Mouse (Mus musculus) intestine, embryonic 16.5 days (tissue): Measurements from ENCODE around the gene Sh3bp4. TPM values are rescaled to one million over a fixed set of nuclear protein-coding genes. Genes with fewer than 3 reads are reported as not detected.

ENCODE experiments used
- ATAC-seq: fragments of 200-750 bp; cut with Nextera tagmentation; 2 replicates; pipeline ENCODE4 v1.8.0; 2017; ENCODE audit warnings: moderate TSS enrichment, moderate library complexity
- H3K27ac ChIP-seq: fragments of 300-500 bp; sonication (generic); 2 replicates; pipeline ENCODE4 v1.5.1; 2014; ENCODE audit warnings: mild to moderate bottlenecking, low read length
- H3K27me3 ChIP-seq: fragments of 300-500 bp; sonication (generic); replicated peaks from 2 replicates; pipeline ENCODE4 v1.6.1; 2014; ENCODE audit warnings: low read length, control low read depth, mixed read lengths; ENCODE audit not compliant: control insufficient read depth, insufficient read depth
- H3K36me3 ChIP-seq: fragments of 300-500 bp; sonication (generic); 2 replicates; pipeline ENCODE4 v1.6.1; 2014; ENCODE audit warnings: low read length, control low read depth; ENCODE audit not compliant: control insufficient read depth, insufficient read depth
- H3K4me1 ChIP-seq: fragments of 300-500 bp; sonication (generic); 2 replicates; pipeline ENCODE4 v1.6.1; 2014; ENCODE audit warnings: low read length, control low read depth, mixed read lengths; ENCODE audit not compliant: control insufficient read depth, insufficient read depth
- H3K4me2 ChIP-seq: fragments of 300-500 bp; sonication (generic); 2 replicates; pipeline ENCODE4 v1.6.1; 2014; ENCODE audit warnings: low read depth, low read length, control low read depth
- H3K4me3 ChIP-seq: fragments of 300-500 bp; sonication (generic); 2 replicates; pipeline ENCODE4 v1.5.1; 2014; ENCODE audit warnings: mild to moderate bottlenecking, low read length
- H3K9ac ChIP-seq: fragments of 300-500 bp; sonication (generic); 2 replicates; pipeline ENCODE4 v1.6.1; 2014; ENCODE audit warnings: low read depth, low read length
- H3K9me3 ChIP-seq: fragments of 300-500 bp; sonication (generic); 2 replicates; pipeline ENCODE4 v1.6.1; 2016; ENCODE audit warnings: low read length, control low read depth; ENCODE audit not compliant: control insufficient read depth
- WGBS: fragments of 180-500 bp; shearing (Covaris S2); extraction: QIAGEN DNeasy Blood & Tissue Kit; methylation state at CpG from one replicate; pipeline ENCODE4 v1.1.7; 2014; 5-methylcytosine and 5-hydroxymethylcytosine counted together
- polyA plus RNA-seq: library from polyadenylated mRNA; unstranded; fragments of >200 nt; fragmentation: Nextera tagmentation; extraction: Ambion mirVana; gene quantifications from 2 replicates; pipeline ENCODE4 v1.2.1, GENCODE M21; 2015

Gene Sh3bp4
- polyA plus RNA-seq, 1 experiment from 2014 or later = 13.5 TPM

DNA sequence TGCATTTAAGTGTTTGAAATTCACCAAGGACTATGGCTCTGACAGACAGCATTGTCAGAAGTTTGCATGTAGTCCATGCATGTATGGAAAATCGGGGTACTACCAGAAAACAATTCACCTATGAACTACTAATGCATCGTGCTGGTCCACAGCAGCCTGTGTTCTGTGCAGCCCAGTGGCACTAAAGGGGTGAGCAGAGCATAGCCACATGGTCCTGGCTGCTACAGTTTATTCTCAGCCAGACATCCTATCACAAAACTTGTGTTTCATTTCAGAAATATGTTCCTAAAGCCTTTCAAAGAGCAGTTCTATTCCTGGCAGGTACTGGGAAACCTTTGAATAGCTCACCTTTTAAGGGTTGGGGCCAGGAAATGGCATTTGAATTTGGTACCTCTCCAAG lies 8.0 kb downstream of the Sh3bp4 start:
- H3K4me2 ChIP-seq = no peak overlapping the region
- WGBS = 76% methylated on average over 2 of the region's 2 CpGs
- no peaks in the 10 kb centered on the region for H3K27me3 ChIP-seq
- peaks cover 39% of the 10 kb centered on the region for H3K4me1 ChIP-seq
- H3K4me3 ChIP-seq = no peak overlapping the region
- no peak overlapping the region for H3K9ac ChIP-seq
- H3K27ac ChIP-seq = no peak overlapping the region
- no peaks in the 10 kb centered on the region for H3K36me3 ChIP-seq
- H3K9me3 ChIP-seq = no peaks in the 10 kb centered on the region
- no peak for ATAC-seq

DNA sequence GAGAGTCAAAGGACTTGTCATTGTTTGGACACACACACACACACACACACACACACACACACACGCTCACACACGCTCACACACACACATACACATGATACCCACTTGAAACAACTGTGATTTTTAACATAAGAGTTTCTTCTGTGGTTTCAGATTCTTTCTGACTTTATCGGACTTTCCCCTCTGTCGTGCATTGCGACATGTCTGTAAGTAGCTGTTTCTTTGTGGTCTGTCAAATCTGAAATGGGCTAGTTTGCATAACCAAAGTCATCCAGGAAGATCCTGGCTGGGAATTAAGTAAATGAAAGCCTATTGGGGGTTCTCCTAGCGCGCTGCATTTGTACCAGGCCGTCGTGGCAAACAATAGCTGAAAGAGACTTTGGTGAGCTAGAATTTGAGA lies 8.5 kb downstream of the Sh3bp4 start:
- no peak overlapping the region for H3K4me3 ChIP-seq
- H3K4me2 ChIP-seq = no peak overlapping the region
- no peaks in the 10 kb centered on the region for H3K9me3 ChIP-seq
- H3K9ac ChIP-seq = no peak overlapping the region
- H3K36me3 ChIP-seq = no peaks in the 10 kb centered on the region
- peaks cover 39% of the 10 kb centered on the region for H3K4me1 ChIP-seq
- H3K27ac ChIP-seq = no peak overlapping the region
- WGBS = 55% methylated on average over 9 of the region's 9 CpGs
- no peaks in the 10 kb centered on the region for H3K27me3 ChIP-seq
- ATAC-seq = 0 out of 2 replicates have a peak, but pooled peaks have one; percentile 14

DNA sequence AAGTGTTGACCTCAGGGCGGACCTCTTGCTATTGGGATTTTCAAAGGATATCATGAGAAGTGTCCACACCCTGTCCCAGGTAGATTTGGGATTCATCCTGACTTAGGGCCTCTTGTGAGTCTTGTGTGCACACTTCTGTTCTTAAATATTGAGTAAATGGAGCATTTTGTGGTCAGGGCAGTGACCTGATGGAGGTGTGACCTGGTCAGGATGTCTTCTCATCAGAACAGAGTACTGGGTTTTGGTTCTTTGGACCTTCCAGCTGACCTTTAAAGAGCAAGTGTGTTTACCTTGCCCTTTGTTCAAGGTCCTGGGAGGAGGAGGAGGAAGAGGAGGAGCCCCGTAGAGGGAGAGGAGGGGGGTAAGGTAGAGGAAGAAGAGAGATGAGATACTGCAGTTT lies 9.0 kb downstream of the Sh3bp4 start:
- ATAC-seq = no peak
- Histone ChIP-seq H3K27ac (no peak overlapping the region), H3K9ac (no peak overlapping the region), H3K4me2 (no peak overlapping the region), H3K27me3 (no peaks in the 10 kb centered on the region), H3K36me3 (no peaks in the 10 kb centered on the region), H3K4me3 (no peak overlapping the region), H3K4me1 (peaks cover 39% of the 10 kb centered on the region), H3K9me3 (no peaks in the 10 kb centered on the region)
- WGBS = 57% methylated on average over 2 of the region's 2 CpGs

DNA sequence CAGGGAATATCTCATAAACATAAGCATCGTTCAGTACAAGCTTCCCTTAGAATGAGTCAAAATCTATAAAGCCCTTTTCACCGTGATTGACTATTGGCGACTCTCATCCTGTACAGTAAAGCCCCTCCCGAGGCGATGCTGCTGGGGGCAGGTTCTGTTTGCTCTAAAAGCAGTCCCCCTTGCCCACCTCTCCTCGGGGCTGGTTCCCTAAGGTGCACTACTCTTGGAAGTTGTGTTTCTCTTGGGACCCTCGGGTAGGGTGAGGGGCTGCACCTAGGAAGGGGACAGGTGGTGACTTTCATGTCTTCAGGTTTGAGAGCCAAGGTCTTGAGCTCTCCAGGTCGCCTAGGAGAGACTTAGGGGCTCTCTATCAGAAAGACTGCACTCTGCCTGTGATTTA lies 10.2 kb downstream of the Sh3bp4 start:
- H3K27ac ChIP-seq = no peak overlapping the region
- 71% methylated on average over 8 of the region's 8 CpGs for WGBS
- no peak for ATAC-seq
- H3K4me3 ChIP-seq = no peak overlapping the region
- H3K4me2 ChIP-seq = no peak overlapping the region
- H3K4me1 ChIP-seq = peaks cover 33% of the 10 kb centered on the region
- H3K27me3 ChIP-seq = no peaks in the 10 kb centered on the region
- H3K36me3 ChIP-seq = no peaks in the 10 kb centered on the region
- no peak overlapping the region for H3K9ac ChIP-seq
- H3K9me3 ChIP-seq = no peaks in the 10 kb centered on the region

DNA sequence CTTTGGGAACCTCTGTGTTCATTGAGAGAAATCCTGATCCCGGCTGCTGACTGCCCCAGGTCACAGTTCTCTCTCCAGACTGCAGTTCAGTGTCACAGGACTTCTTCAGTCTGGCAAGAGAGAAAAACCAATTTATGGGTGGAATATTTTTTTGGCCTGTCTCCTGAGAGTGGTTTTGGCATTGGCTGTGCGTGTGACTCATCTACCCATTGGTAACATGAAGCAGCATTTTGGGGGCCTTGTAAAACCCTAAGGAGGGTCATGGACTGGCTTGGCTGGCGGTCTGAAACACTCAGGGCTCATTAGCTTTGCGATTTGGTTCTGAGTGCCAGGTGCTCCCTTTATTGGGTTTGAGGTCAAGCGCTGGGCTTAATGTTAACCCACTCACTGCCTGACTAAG lies 10.6 kb downstream of the Sh3bp4 start:
- 67% methylated on average over 5 of the region's 5 CpGs for WGBS
- H3K4me1 ChIP-seq = peaks cover 31% of the 10 kb centered on the region
- no peaks in the 10 kb centered on the region for H3K9me3 ChIP-seq
- H3K27me3 ChIP-seq = no peaks in the 10 kb centered on the region
- no peak overlapping the region for H3K4me2 ChIP-seq
- no peak overlapping the region for H3K4me3 ChIP-seq
- H3K36me3 ChIP-seq = no peaks in the 10 kb centered on the region
- no peak overlapping the region for H3K9ac ChIP-seq
- no peak for ATAC-seq
- no peak overlapping the region for H3K27ac ChIP-seq

DNA sequence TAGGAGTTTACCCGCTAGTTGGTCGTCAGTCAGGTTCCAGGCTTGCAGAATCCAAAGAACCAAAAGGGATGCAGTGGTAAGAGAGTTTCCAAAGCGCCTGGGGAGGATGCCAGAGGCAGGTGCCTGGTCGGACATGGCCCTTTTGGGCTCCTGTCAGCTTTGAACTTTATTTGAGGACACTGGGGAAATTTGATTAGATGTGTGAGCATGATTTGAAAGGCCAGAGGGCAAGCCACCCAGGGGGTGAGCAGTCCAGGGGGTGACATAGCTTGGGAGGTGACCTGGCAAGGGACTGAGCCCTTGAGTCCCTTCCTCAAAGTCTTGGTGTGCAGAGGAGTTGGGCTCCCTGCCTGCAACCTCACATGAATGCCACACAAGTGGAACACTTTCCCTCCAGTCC lies 11.2 kb downstream of the Sh3bp4 start:
- no peaks in the 10 kb centered on the region for H3K36me3 ChIP-seq
- no peak overlapping the region for H3K27ac ChIP-seq
- no peak overlapping the region for H3K9ac ChIP-seq
- H3K4me1 ChIP-seq = peaks cover 25% of the 10 kb centered on the region
- ATAC-seq = no peak
- no peak overlapping the region for H3K4me3 ChIP-seq
- H3K9me3 ChIP-seq = no peaks in the 10 kb centered on the region
- no peak overlapping the region for H3K4me2 ChIP-seq
- WGBS = 86% methylated on average over 4 of the region's 4 CpGs
- H3K27me3 ChIP-seq = no peaks in the 10 kb centered on the region

DNA sequence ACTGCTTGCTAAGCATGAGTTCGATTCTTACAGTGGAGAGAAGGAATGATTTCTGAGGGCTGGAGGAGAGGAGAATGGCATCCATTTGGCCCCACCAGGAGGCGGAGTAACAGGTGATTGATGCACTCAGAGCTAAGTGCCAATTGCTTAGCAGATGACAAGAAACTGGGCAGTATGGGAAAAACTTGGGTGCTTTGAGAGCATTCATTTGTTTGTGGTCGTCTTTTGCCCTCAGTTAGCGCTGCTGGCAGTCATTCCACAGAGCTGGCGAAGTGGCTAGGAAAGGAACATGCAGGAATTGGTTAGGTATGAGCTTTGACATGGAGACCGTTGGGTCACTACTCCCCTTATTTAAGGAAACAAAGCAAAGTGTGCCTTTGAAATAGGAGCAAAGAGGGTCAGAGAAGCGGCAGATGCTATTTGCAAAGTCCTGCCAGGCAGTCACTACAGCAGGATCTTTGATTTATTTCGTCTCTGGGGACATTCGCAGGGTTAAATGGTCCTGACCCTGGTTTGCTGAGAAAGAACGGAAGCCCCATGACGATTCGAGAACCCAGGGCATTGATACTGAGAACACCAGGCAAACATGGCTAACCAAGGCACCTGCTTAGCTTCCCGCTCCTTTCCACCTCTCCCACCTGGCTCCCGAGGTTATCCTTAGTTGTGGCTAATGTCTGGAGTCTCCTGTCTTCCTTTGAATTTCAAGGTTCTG lies 12.1 kb downstream of the Sh3bp4 start:
- H3K36me3 ChIP-seq = no peaks in the 10 kb centered on the region
- no peak overlapping the region for H3K27ac ChIP-seq
- no peak for ATAC-seq
- H3K4me1 ChIP-seq = peaks cover 22% of the 10 kb centered on the region
- WGBS = 54% methylated on average over 14 of the region's 14 CpGs
- no peak overlapping the region for H3K9ac ChIP-seq
- no peaks in the 10 kb centered on the region for H3K9me3 ChIP-seq
- H3K27me3 ChIP-seq = no peaks in the 10 kb centered on the region
- H3K4me3 ChIP-seq = no peak overlapping the region
- no peak overlapping the region for H3K4me2 ChIP-seq

DNA sequence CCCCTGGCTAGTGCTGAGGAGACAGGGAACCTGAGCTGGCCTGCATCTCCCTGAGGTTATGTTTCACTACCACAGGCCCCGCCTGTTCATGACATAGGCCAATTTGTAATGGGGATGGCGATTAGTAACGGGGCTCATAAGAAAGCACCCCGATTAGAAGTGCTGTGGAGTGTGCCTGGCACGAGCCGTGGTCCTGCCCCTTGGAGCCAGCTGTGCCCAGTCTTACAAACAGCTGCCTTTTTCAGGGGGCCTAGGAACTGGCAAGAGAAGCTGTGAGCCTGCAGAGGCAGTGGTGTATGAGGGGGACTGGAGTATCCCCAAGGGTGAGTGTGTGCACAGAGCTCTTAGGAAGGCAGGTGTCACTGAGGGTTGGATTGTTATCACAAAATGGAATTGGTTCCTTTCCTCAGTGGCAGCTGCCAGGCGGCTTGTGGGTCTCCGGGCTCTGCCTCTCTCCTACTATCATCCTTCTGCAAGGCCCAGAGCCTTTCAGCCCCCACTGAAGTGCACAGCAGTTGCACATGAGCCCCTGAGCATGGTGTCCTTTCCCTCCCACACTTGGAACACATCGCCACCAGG lies 16.4 kb downstream of the Sh3bp4 start:
- H3K4me1 ChIP-seq = peaks cover 37% of the 10 kb centered on the region
- no peaks in the 10 kb centered on the region for H3K27me3 ChIP-seq
- no peak for ATAC-seq
- H3K4me3 ChIP-seq = no peak overlapping the region
- H3K4me2 ChIP-seq = no peak overlapping the region
- H3K9ac ChIP-seq = no peak overlapping the region
- no peaks in the 10 kb centered on the region for H3K36me3 ChIP-seq
- no peaks in the 10 kb centered on the region for H3K9me3 ChIP-seq
- no peak overlapping the region for H3K27ac ChIP-seq
- 74% methylated on average over 9 of the region's 9 CpGs for WGBS

DNA sequence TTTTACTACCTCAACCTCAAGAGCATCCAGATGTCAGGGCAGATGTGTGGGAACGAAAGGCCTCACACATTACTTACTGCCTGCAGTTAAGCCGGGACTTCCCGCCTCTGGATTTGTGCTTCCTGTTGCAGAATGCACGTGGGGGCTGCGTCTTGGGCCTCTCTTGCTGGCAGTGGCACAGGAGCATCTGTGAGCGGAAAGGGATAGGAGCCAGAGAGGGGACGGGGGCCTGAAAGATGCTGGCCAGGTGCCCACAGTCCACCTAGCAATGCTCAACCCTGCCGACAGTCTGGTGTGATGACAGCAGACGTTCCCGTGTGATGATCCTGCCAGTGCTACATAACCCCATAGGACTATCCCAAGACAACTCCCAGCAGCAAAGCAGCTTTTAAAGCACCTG lies 17.9 kb downstream of the Sh3bp4 start:
- no peak overlapping the region for H3K4me3 ChIP-seq
- no peaks in the 10 kb centered on the region for H3K27me3 ChIP-seq
- no peaks in the 10 kb centered on the region for H3K9me3 ChIP-seq
- WGBS = 51% methylated on average over 10 of the region's 10 CpGs
- H3K4me1 ChIP-seq = peaks cover 49% of the 10 kb centered on the region
- no peak overlapping the region for H3K9ac ChIP-seq
- no peak for ATAC-seq
- no peaks in the 10 kb centered on the region for H3K36me3 ChIP-seq
- no peak overlapping the region for H3K27ac ChIP-seq
- no peak overlapping the region for H3K4me2 ChIP-seq
